Mouse (Mus musculus) C2C12 (cell line): Measurements from ENCODE around the gene Cuedc2.

Experiments
- CTCF ChIP-seq: IDR thresholded peaks from one replicate; pipeline ENCODE4 v1.5.1; 2011; ENCODE audit not compliant: control insufficient read depth, insufficient read depth, insufficient read length
- FOSL1 ChIP-seq: IDR thresholded peaks from one replicate; pipeline ENCODE4 v1.8.0; 2011; ENCODE audit warnings: mild to moderate bottlenecking, low read length; ENCODE audit not compliant: poor library complexity, insufficient read depth, severe bottlenecking
- MAX ChIP-seq: IDR thresholded peaks from one replicate; pipeline ENCODE4 v1.6.1; 2011; ENCODE audit warnings: mild to moderate bottlenecking, control low read depth
- MYOG ChIP-seq: IDR thresholded peaks from one replicate; pipeline ENCODE4 v1.6.1; 2011; ENCODE audit not compliant: control insufficient read depth, insufficient read length; ENCODE audit errors: extremely low read depth
- USF1 ChIP-seq: IDR thresholded peaks from one replicate; pipeline ENCODE4 v1.6.1; 2011; ENCODE audit warnings: low read depth, mild to moderate bottlenecking, control low read depth, moderate library complexity

DNA sequence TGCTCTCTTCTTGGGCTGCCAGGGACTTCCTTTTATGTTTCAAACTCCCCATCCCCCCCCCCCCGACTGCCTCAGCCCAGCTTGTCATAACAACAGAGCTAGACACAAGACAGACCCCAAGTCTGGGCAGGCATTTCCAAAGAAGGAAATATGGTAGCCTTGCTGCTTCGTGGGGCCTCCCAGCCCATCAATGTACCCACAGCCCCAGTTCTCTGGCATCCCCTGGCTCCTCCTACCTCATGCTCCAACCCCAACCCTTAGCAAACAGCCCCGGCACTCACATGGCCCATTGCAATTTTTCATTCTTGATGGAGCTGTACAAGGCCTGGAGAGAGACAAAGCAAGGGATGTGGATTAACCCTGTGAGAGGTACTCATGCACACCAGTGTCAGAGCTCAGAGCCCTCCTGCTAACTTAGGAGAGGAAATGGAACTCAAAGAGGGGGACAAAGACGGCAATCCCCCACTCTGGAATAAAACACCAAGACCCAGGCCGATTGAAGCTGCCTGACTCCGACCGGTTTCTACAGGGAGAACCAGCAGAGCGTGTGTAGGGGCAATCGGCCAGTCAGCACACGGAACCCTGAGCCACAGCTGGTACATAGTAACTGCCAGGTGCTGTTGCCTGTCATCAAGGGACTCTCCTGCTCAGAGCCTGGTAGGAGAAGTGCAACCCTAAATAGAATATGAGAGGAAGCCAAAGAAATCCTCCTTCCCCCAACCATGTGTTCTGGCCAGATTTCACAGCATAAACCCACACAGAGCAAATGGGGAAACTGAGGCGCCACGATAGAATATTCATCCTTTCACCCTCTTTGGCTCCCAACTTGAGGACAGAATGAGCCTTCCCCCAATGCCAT lies 22.5 kb downstream of the Cuedc2 start:
- TF ChIP-seq CTCF (no peak), MYOG (no peak), FOSL1 (no peak), USF1 (no peak), MAX (no peak)
